Mouse (Mus musculus) right cerebral cortex, adult 2 months (tissue): ENCODE measurements at regions not wholly inside any gene's neighbourhood (a gene's known extent, or its start where the extent isn't known, plus 50 kb on each side); places are given as distances from the start of the nearest gene placed in this dataset.

Experiments used
- DNase-seq, 2 experiments: peaks; one replicate each; pipeline ENCODE4 v3.0.0; 2021 to 2022; ENCODE audit warnings: low spot score in 2 of 2

- no peak for DNase-seq
Measured at GRCm38 (mm10) chr5:43089475-43089874, 143.5 kb upstream of the Cpeb2 start.

- DNase-seq: no peak
Measured at GRCm38 (mm10) chr5:43089941-43090340, 143.0 kb upstream of the Cpeb2 start.

GRCm38 (mm10) chr5:43093647-43094326 is 139.2 kb upstream of the Cpeb2 start:
- DNase-seq: no peak

- no peak for DNase-seq
Measured at GRCm38 (mm10) chr5:43094329-43094898, 138.6 kb upstream of the Cpeb2 start.

- no peak for DNase-seq
Measured at GRCm38 (mm10) chr5:43102000-43102459, 130.9 kb upstream of the Cpeb2 start.

GRCm38 (mm10) chr5:43102590-43102989 is 130.4 kb upstream of the Cpeb2 start:
- no peak for DNase-seq

- no peak for DNase-seq
Measured at GRCm38 (mm10) chr5:43103728-43104127, 129.2 kb upstream of the Cpeb2 start.

- no peak for DNase-seq
Measured at GRCm38 (mm10) chr5:43105528-43105927, 127.4 kb upstream of the Cpeb2 start.

GRCm38 (mm10) chr5:43107436-43108259 is 125.3 kb upstream of the Cpeb2 start:
- DNase-seq: no peak

GRCm38 (mm10) chr5:43108260-43108589 is 124.7 kb upstream of the Cpeb2 start:
- DNase-seq: no peak

- no peak for DNase-seq
Measured at GRCm38 (mm10) chr5:43110122-43110521, 122.8 kb upstream of the Cpeb2 start.

GRCm38 (mm10) chr5:43111740-43112139 is 121.2 kb upstream of the Cpeb2 start:
- no peak for DNase-seq

GRCm38 (mm10) chr5:43113405-43114119 is 119.4 kb upstream of the Cpeb2 start:
- no peak for DNase-seq

- DNase-seq: no peak
Measured at GRCm38 (mm10) chr5:43115507-43115906, 117.5 kb upstream of the Cpeb2 start.

GRCm38 (mm10) chr5:43116821-43117220 is 116.1 kb upstream of the Cpeb2 start:
- DNase-seq: no peak

GRCm38 (mm10) chr5:43121065-43121464 is 111.9 kb upstream of the Cpeb2 start:
- no peak for DNase-seq

- DNase-seq: no peak
Measured at GRCm38 (mm10) chr5:43124301-43124700, 108.7 kb upstream of the Cpeb2 start.

- no peak for DNase-seq
Measured at GRCm38 (mm10) chr5:43125774-43126536, 107.0 kb upstream of the Cpeb2 start.

GRCm38 (mm10) chr5:43130377-43130776 is 102.6 kb upstream of the Cpeb2 start:
- peak; percentile 13 to 45 for DNase-seq

- DNase-seq: no peak
Measured at GRCm38 (mm10) chr5:43130901-43131557, 101.9 kb upstream of the Cpeb2 start.

- no peak for DNase-seq
Measured at GRCm38 (mm10) chr5:43133672-43134071, 99.3 kb upstream of the Cpeb2 start.
